Mouse (Mus musculus) kidney, adult 11 months (tissue): ENCODE measurements around the gene Prl5a1.

Experiments
- DNase-seq: peaks from one replicate; pipeline ENCODE4 v3.0.0; 2022

The Prl5a1 gene

GRCm38 (mm10) chr13:28142184-28142583, at the start of gene Prl5a1:
Gene Prl5a1 (plus strand): TSS chr13:28142484.
- no peak for DNase-seq

- no peak for DNase-seq
These were observed 46.1 kb upstream of the Prl5a1 start for GRCm38 (mm10) chr13:28096161-28096560.

GRCm38 (mm10) chr13:28108536-28108935, 33.7 kb upstream of the Prl5a1 start:
- no peak for DNase-seq

- DNase-seq = no peak
These were observed 9.5 kb upstream of the Prl5a1 start for GRCm38 (mm10) chr13:28132781-28133180.

GRCm38 (mm10) chr13:28135790-28136189, 6.5 kb upstream of the Prl5a1 start:
- DNase-seq = no peak
